Mouse (Mus musculus) limb, embryonic 10.5 days (tissue): ENCODE measurements around the gene Ceacam16. TPM values are rescaled to one million over a fixed set of nuclear protein-coding genes. Genes with fewer than 3 reads are reported as not detected.
A peak's percentile ranks its signal among the peaks of the same experiment; 100 is the strongest.

Experiments used
- DNase-seq: peaks from one replicate; pipeline ENCODE4 v3.0.0-alpha.2; 2017; ENCODE audit warnings: low spot score
- H3K27ac ChIP-seq: fragments of 300-500 bp; sonication (generic); 2 replicates; pipeline ENCODE4 v1.5.1; 2016; ENCODE audit warnings: mild to moderate bottlenecking
- H3K27me3 ChIP-seq: fragments of 300-500 bp; sonication (generic); 2 replicates; pipeline ENCODE4 v1.6.1; 2016; ENCODE audit warnings: low read depth, mild to moderate bottlenecking; ENCODE audit not compliant: poor library complexity, severe bottlenecking
- H3K36me3 ChIP-seq: fragments of 300-500 bp; sonication (generic); 2 replicates; pipeline ENCODE4 v1.6.1; 2016; ENCODE audit warnings: mild to moderate bottlenecking, moderate library complexity
- H3K4me1 ChIP-seq: fragments of 300-500 bp; sonication (generic); 2 replicates; pipeline ENCODE4 v1.6.1; 2016
- H3K4me3 ChIP-seq: fragments of 300-500 bp; sonication (generic); 2 replicates; pipeline ENCODE4 v1.5.1; 2016; ENCODE audit warnings: mild to moderate bottlenecking, moderate library complexity
- H3K9me3 ChIP-seq: fragments of 300-500 bp; sonication (generic); replicated peaks from 2 replicates; pipeline ENCODE4 v1.6.1; 2016; ENCODE audit warnings: mild to moderate bottlenecking
- WGBS: fragments of 180-500 bp; shearing (Covaris S2); methylation state at CpG from one replicate; pipeline ENCODE4 v1.1.7; 2016; 5-methylcytosine and 5-hydroxymethylcytosine counted together
- polyA plus RNA-seq: library from polyadenylated mRNA; unstranded; fragments of >200 nt; fragmentation: Nextera tagmentation; extraction: Ambion mirVana; gene quantifications from 2 replicates; pipeline ENCODE4 v1.2.1, GENCODE M21; 2016

Ceacam16 gene
- polyA plus RNA-seq, 1 experiment from 2014 or later, result not detected

DNA sequence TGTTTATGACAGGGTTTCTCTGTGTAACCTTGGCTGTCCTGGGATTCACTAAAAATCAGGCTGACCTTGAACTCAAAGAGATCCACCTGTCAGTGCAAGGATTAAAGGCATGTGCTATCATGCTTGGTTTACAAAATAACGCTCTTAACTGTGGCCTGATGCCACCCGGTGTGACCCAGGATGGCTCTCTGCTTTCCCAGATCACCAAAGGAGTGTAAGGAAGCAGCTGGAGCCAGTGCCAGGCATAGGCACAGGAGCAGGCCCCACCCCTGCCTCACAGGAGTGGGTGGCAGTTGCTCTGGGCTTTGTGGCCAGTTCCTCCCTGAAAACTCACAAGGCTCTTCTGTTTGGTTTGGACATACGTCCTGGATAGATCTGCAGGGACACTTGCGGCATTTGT is 20.7 kb downstream of the Ceacam16 start:
- Histone ChIP-seq H3K4me3 (no peak overlapping the region), H3K36me3 (no peaks in the 10 kb centered on the region), H3K9me3 (0 out of 2 replicates have a peak, but pooled peaks cover 2% of the 10 kb centered on the region), H3K27ac (no peak overlapping the region), H3K4me1 (peaks cover 5% of the 10 kb centered on the region; the same call in 1 of the 2 replicates), H3K27me3 (peaks cover 27% of the 10 kb centered on the region)
- DNase-seq, result no peak
- 86% methylated on average over 4 of the region's 4 CpGs for WGBS

DNA sequence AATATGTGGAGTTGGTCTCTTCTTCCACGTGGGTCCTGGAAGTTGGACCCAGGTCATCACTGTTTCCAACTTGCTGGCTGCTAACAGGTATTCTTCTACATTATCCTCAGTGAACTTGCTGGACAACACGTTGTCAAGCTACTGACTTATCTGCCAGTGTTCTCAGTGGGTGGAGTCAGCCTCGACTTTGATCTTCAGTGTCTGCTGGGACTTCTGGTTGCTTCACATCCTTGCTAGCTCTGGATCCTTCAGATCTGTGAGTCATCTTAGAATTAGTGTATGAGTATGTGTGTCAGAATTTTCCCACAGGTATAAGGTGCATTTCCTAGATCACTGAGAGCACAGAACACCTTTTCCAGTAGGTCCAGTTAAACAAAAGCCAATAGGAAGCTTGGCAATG is 24.3 kb downstream of the Ceacam16 start:
- Histone ChIP-seq H3K9me3 (no peaks in the 10 kb centered on the region), H3K27me3 (no peaks in the 10 kb centered on the region; the same call in 1 of the 2 replicates), H3K4me3 (no peak overlapping the region), H3K27ac (no peak overlapping the region), H3K36me3 (no peaks in the 10 kb centered on the region), H3K4me1 (no peaks in the 10 kb centered on the region)
- no peak for DNase-seq
- WGBS, result 65% methylated on average over 3 of the region's 3 CpGs

DNA sequence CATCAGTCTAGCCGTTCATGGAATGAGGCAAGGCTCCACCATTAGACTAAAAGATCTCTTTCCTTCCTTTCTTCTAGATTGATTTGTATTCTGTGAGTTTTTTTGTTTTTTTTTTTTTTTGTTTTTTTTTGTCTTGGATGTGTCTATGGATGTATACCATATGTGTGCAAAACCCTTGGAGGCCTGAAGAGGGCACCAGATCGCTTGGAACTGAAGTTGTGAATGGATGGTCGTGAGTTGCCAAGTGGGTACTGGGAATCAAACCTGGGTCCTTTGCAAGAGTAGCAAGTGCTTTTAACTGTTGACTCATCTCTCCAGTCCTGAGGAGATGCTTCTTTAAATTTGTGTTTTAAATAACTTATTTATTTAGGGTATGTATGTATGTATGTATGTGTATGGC is 27.0 kb downstream of the Ceacam16 start:
- H3K36me3 ChIP-seq, result no peaks in the 10 kb centered on the region
- no peak overlapping the region for H3K4me3 ChIP-seq
- no peak for DNase-seq
- H3K27me3 ChIP-seq, result no peaks in the 10 kb centered on the region
- peaks cover 6% of the 10 kb centered on the region for H3K4me1 ChIP-seq
- no peaks in the 10 kb centered on the region for H3K9me3 ChIP-seq
- H3K27ac ChIP-seq, result no peak overlapping the region
- WGBS, result 65% methylated on average over 3 of the region's 3 CpGs

DNA sequence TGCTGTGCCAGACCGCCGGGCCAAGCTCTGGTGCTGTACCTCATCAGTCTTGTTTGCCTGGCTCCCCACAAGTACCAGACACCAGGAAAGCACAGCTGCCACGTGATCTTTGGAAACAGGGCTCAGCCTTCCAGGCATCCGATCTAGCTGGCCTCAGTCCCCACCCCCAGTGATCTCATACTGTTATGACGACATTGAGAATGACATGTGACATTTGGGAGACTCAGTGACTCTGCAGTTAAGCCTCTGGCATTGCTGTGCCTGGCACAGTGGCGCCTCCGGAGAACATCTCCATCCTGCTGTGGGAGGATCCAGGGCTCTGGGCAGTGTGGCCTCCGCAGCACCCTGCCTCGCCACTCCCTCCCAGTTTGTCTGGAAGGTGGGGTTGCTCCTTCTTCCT is 29.3 kb downstream of the Ceacam16 start:
- Histone ChIP-seq H3K4me3 (no peak overlapping the region), H3K27me3 (peaks cover 2% of the 10 kb centered on the region; the same call in 1 of the 2 replicates), H3K4me1 (peaks cover 6% of the 10 kb centered on the region), H3K36me3 (no peaks in the 10 kb centered on the region), H3K9me3 (no peaks in the 10 kb centered on the region), H3K27ac (no peak overlapping the region)
- DNase-seq, result no peak
- 52% methylated on average over 9 of the region's 9 CpGs for WGBS

DNA sequence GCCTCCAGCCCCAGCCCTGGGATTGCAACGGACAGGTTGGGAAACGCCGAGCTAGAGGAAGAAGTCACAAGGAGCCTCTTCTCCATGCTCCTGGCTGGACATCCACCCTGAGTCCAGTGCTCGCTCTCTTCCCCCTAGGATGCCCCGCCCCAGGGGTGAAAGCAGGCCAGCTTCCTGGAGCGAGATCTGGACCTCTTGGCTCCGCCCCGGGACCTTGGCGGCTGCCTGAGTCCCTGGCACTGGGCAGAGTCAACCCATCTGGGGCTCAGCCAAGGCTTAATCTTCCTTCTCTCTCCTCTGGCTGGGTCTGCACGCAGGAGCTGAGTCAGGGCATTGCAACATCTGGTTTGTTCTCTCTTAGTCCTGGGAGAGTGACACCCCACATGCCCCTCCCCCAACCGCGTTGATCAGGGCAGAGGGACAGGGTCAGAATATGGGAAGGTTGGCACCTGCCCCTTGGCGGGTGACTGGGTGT is 30.4 kb downstream of the Ceacam16 start:
- no peaks in the 10 kb centered on the region for H3K9me3 ChIP-seq
- H3K36me3 ChIP-seq, result no peaks in the 10 kb centered on the region
- H3K4me3 ChIP-seq, result no peak overlapping the region
- H3K27ac ChIP-seq, result no peak overlapping the region
- H3K4me1 ChIP-seq, result peaks cover 6% of the 10 kb centered on the region
- peaks cover 6% of the 10 kb centered on the region; the same call in 1 of the 2 replicates for H3K27me3 ChIP-seq
- DNase-seq, result no peak
- WGBS, result 43% methylated on average over 13 of the region's 13 CpGs

DNA sequence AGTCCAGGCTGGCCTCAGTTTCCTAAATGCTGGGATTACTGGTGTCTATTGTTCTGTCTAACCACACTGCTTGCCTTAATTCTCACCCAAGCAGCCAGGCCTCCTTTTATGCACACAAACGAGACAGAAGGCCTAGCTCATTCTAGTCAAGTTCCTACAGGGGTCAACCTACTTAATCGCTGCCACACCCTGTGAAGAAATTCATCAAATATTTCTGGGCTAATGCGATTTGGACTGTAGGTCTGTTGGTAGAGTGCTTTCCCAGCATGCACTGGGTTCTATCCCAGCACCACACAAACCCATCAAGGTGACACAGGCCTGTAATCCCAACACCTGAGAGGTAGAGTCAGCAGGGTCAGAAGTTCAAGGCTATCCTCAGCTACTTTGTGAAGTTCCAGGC is 31.4 kb downstream of the Ceacam16 start:
- H3K9me3 ChIP-seq, result no peaks in the 10 kb centered on the region
- no peak overlapping the region for H3K4me3 ChIP-seq
- peaks cover 6% of the 10 kb centered on the region; the same call in 1 of the 2 replicates for H3K27me3 ChIP-seq
- no peaks in the 10 kb centered on the region for H3K36me3 ChIP-seq
- no peak for DNase-seq
- H3K27ac ChIP-seq, result no peak overlapping the region
- peaks cover 7% of the 10 kb centered on the region for H3K4me1 ChIP-seq
- 85% methylated on average over 3 of the region's 3 CpGs for WGBS

DNA sequence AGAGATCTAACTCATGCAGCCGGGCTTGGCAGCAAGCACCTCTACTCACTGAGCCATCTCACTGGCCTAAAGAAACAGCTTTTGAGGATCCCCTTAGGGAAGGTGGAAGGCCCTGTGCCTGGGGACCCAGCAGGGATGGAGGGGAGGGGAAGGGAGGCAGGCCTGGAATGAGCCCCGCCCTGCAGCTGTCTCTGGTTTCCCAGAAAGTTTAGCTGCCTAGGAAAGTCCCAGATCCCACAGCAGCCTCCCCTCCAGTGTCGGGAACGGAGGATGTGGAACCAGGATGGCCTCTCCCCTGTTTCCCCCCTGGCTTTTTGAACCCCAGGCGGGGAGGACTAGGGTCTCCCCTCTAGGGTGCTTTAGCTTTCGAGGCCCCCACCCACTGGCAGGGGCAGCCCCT is 34.3 kb downstream of the Ceacam16 start:
- 43% methylated on average over 6 of the region's 6 CpGs for WGBS
- no peak for DNase-seq
- Histone ChIP-seq H3K36me3 (no peaks in the 10 kb centered on the region), H3K27me3 (peaks cover 27% of the 10 kb centered on the region), H3K4me1 (peaks cover 32% of the 10 kb centered on the region), H3K9me3 (no peaks in the 10 kb centered on the region), H3K4me3 (no peak overlapping the region), H3K27ac (0 out of 2 replicates have a peak overlapping the region, but pooled peaks have one; percentile 6)

DNA sequence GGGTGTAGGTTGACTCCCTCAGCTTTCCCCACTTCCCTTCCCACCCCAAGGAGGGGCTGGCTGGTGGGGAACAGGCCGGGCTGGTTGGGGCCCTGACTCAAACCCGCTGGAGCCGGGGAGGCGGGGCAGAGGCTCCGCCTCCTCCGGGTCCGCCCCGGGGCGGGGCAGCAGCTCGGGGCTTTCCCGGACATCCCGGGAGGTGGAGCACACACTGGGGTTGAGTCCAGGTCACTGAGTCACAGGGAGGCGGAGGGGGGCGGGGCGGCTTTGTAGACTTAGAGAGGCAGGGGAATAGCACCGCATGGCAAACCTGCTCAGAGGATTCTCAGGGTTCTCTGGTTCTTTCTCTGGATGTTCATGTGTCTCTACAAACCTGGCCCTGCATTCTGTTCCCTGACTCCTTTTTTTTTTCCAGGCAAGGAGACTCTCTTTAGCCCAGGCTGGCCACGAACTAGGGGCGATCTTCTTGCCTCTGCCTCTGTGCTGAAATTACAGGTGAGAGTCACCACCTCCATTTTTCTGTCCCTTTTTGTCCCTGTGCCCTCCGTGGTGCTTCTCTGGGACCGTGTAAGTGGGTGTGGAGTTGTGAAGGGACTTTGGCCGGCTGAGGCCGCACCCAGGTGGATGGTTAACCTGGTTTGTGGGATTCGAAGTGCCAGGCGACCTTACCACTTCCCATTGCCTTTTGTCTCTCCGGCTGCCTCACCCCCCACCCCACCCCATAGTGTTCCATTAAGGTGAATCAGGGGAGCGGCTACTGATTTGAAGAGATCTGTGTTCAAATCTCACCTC is 36.7 kb downstream of the Ceacam16 start:
- Histone ChIP-seq H3K4me1 (peaks cover 27% of the 10 kb centered on the region), H3K9me3 (no peaks in the 10 kb centered on the region), H3K36me3 (no peaks in the 10 kb centered on the region), H3K27me3 (peaks cover 48% of the 10 kb centered on the region), H3K4me3 (peak overlapping the region; percentile 27), H3K27ac (peak overlapping the region; percentile 70; the same call in 1 of the 2 replicates)
- 23% methylated on average over 26 of the region's 26 CpGs for WGBS
- DNase-seq, result peak; percentile 82

DNA sequence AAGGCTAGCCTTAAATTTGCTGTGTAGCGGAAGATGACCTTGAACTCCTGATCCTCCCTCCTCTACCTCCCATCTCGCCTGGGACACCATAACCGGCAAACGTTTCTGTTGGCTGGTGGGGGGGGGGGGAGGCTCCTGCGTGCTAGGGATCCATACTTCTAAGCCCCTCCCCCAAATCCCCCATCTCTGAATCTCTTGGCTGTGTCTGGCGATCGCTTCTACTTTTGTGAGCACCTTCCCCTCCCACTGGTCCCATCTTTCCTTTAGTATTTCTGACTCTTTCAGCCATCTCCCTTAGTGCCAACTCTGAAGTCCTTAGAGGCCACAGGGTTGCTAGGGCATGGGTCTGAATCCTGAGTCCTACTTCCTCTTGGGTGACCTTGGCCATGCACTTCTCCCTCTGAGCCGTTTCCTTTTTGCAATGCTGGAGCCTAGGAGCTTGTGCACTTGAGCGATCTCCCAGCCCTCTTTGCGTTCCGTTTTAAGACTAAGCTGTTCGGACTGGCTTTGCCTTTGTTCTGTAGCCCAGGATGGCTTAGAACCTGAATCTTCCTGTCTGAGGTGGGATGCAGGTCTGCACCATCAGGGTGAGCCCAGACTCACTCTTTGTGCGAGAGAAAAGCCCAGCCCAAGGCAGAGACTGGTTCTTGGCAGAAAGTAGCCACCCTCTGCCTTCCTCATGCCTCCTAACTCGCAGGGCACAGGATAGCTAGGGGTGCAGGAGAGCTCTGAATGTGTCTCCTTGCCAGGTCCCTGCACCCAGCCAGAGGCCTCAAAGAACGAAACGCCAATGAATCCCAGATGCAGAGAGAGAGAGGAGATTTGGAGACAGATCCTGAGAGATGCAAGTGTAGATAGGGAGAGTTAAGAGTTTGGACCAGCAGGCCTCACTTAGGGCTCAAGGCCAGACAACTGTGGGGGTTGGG is 37.6 kb downstream of the Ceacam16 start:
- Histone ChIP-seq H3K9me3 (no peaks in the 10 kb centered on the region), H3K4me1 (peaks cover 27% of the 10 kb centered on the region), H3K27ac (peak overlapping the region; percentile 70; the same call in 1 of the 2 replicates), H3K27me3 (peaks cover 53% of the 10 kb centered on the region), H3K36me3 (no peaks in the 10 kb centered on the region), H3K4me3 (peak overlapping the region; percentile 27)
- DNase-seq, result no peak
- WGBS, result 19% methylated on average over 16 of the region's 16 CpGs

DNA sequence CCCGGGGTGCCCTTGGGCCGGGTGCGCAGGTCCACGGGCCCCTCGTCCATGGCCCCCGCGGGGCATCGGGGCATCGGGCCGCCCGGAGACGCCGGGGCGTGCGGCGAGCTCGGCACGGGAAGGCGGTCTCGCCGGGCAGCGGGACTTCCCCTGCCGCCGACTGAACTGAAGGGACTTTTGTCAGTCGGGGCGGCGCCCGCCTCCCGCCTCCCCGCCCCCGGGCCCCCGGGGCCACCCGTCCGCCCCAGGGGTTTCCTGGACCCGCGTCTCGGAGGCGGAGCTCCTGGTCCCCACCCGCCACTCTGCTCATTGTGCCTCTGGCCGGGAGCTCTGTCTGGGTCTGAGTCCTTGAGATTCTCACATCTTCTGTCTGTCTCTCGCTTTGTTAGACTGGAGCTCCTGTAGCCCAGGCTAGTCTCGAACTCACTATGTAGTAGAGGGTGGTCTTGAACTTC is 38.5 kb downstream of the Ceacam16 start, which contains the start of gene Bcl3:
Bcl3 (minus strand) TSS at position 167 of the 455 bp plus-strand sequence.
- Histone ChIP-seq H3K4me1 (peaks cover 31% of the 10 kb centered on the region), H3K27me3 (peaks cover 61% of the 10 kb centered on the region), H3K36me3 (no peaks in the 10 kb centered on the region), H3K9me3 (no peaks in the 10 kb centered on the region), H3K4me3 (peak within 1 kb of the TSS; percentile 54), H3K27ac (peak within 1 kb of the TSS; percentile 75)
- 2% methylated on average over 42 of the region's 42 CpGs for WGBS
- DNase-seq, result no peak

DNA sequence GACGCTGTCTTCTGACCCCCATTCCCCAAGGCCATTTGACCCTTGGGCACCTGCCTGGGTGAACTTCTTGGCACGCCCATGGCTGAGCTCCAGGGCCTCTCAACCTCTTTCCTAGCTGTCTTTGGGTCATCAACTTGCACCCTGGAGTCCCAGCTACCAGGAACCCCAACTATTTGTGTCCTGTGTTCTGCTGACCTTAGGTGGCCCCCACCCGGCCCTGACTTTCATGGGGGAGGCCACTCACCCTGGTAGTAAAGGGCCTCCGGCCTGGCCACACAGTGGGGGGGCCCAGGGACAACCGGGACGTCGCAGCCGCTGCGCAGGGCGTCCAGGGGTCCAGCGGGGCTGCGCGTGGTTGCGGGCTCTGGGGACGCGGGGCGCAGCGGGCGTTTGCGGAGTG is 38.9 kb downstream of the Ceacam16 start:
- H3K36me3 ChIP-seq, result no peaks in the 10 kb centered on the region
- no peaks in the 10 kb centered on the region for H3K9me3 ChIP-seq
- WGBS, result 6% methylated on average over 20 of the region's 20 CpGs
- peaks cover 66% of the 10 kb centered on the region for H3K27me3 ChIP-seq
- H3K4me3 ChIP-seq, result peak overlapping the region; percentile 54
- H3K4me1 ChIP-seq, result peaks cover 35% of the 10 kb centered on the region
- H3K27ac ChIP-seq, result peak overlapping the region; percentile 75
- DNase-seq, result peak; percentile 43

DNA sequence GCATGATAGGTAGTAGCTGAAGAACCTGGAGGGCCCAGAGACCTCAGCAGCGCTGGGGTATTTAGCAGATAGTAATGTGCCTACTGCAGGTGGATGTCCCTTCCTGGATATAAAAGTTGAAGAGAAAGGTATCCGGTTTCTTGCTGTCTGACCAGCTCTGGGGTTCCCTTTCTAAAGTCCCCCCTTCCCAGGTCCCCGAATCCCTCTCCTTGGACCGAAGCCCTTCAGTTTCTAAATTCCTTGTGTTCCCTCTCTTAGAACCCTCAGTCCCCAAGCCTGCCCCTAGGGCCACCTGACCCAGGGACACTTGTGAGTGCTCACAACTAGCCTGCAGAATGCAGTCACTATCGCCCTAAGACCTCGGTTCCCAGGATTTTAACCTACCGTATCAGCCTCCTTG is 39.5 kb downstream of the Ceacam16 start:
- peaks cover 68% of the 10 kb centered on the region for H3K27me3 ChIP-seq
- H3K4me1 ChIP-seq, result peaks cover 41% of the 10 kb centered on the region
- no peaks in the 10 kb centered on the region for H3K9me3 ChIP-seq
- H3K4me3 ChIP-seq, result peak overlapping the region; percentile 54; the same call in 1 of the 2 replicates
- no peaks in the 10 kb centered on the region for H3K36me3 ChIP-seq
- H3K27ac ChIP-seq, result no peak overlapping the region
- DNase-seq, result no peak
- 56% methylated on average over 7 of the region's 7 CpGs for WGBS
